Mouse (Mus musculus) G1E (cell line): ENCODE results near the gene Mptx2. TPM values are rescaled to one million over a fixed set of nuclear protein-coding genes. Genes with fewer than 3 reads are reported as not detected.
A peak's percentile ranks its signal among the peaks of the same experiment; 100 is the strongest.
"Not testable (repeated sequence)": the region's sequence is repeated elsewhere in the genome, so short reads cannot be mapped to it uniquely, and the experiment has no call there.

ENCODE experiments used
- ATAC-seq: 2 replicates; pipeline ENCODE4 v1.8.0; 2016; ENCODE audit warnings: mild to moderate bottlenecking; ENCODE audit not compliant: insufficient number of reproducible peaks, poor library complexity, low FRiP score, severe bottlenecking; ENCODE audit errors: extremely low read depth
- DNase-seq: peaks from one replicate; pipeline ENCODE4 v3.0.0; 2012; ENCODE audit warnings: low spot score
- H3K27me3 ChIP-seq: 2 replicates; pipeline ENCODE4 v1.6.1; 2012; ENCODE audit warnings: mild to moderate bottlenecking, low read length, inconsistent platforms; ENCODE audit not compliant: insufficient read depth
- H3K36me3 ChIP-seq: replicated peaks from 2 replicates; pipeline ENCODE3; 2012; ENCODE audit warnings: mild to moderate bottlenecking, inconsistent platforms
- H3K4me1 ChIP-seq: 2 replicates; pipeline ENCODE4 v1.6.1; 2012; ENCODE audit warnings: low read depth, low read length, inconsistent platforms, mixed read lengths; ENCODE audit not compliant: insufficient read depth
- H3K4me3 ChIP-seq: 2 replicates; pipeline ENCODE4 v1.5.1; 2012; ENCODE audit warnings: low read depth, mild to moderate bottlenecking, inconsistent platforms, low read length, moderate library complexity, mixed read lengths
- H3K9me3 ChIP-seq: replicated peaks from 2 replicates; pipeline ENCODE4 v1.6.1; 2012; ENCODE audit warnings: inconsistent platforms
- CTCF ChIP-seq: IDR thresholded peaks from 2 replicates; pipeline ENCODE4 v1.5.1; 2012; ENCODE audit warnings: low read depth, low read length, inconsistent platforms, mixed read lengths
- GATA1 ChIP-seq: IDR thresholded peaks from 2 replicates; pipeline ENCODE4 v1.6.1; 2012; ENCODE audit warnings: borderline replicate concordance, low read length, inconsistent platforms, mixed read lengths
- GATA2 ChIP-seq: IDR thresholded peaks from 2 replicates; pipeline ENCODE4 v1.6.1; 2012; ENCODE audit warnings: low read depth, low read length, inconsistent platforms, borderline replicate concordance
- POLR2AphosphoS5 ChIP-seq: IDR thresholded peaks from 2 replicates; pipeline ENCODE4 v1.6.1; 2012; ENCODE audit warnings: low read depth, low read length, inconsistent platforms; ENCODE audit not compliant: insufficient replicate concordance
- TAL1 ChIP-seq: conservative IDR thresholded peaks from 2 replicates; pipeline ENCODE4 v1.6.1; 2012; ENCODE audit warnings: low read depth, low read length, inconsistent platforms, mixed read lengths
- polyA plus RNA-seq: library from polyadenylated mRNA; stranded (reverse); fragments of >175 nt; gene quantifications from 2 replicates; pipeline ENCODE4 v1.2.3, GENCODE M21; 2012
- total RNA-seq, 2 experiments: library from RNA; stranded (forward) in 1 of 2; stranded (reverse) in 1 of 2; fragments of 200-1000 nt in 1 of 2; fragments of >200 nt in 1 of 2; fragmentation: Nextera tagmentation in 1 of 2; gene quantifications; 2 replicates each; pipeline ENCODE4 v1.2.3; 2014 to 2017

Gene Mptx2
- total and polyA plus RNA-seq, 3 experiments = not detected

DNA sequence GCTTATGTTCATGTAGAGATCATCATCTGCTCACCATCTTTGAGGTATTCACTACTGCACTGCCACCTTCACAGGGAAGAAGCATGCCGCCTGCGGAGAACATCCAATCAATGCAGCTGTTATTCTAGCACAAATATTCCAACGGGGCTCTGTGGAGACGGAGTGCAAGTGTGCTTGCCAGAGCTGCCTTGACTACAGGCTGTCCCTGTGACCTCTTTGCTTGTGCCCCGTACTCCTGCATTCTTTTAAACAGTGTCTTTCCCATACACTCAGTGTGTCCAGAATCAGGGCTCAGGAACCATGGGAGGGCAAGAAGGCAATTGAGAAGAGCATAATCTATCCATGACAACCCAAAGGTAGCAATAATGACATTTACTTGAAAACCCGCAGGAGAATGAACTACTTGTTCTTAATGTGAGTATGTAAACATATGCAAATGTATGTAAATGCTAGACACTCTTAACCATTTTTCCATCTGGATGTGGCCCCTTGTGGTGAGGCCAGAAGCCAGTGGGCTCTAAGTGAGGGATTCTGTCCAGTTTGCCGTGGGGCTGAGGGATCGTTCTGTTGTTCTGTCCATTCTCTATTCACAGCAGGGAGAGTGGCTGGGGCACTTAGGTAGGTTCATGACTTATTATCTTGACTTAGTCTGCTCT lies 44.1 kb upstream of the Mptx2 start:
- ATAC-seq (no peak), DNase-seq (no peak)
- Histone ChIP-seq H3K27me3 (no peaks in the 10 kb centered on the region), H3K36me3 (no peaks in the 10 kb centered on the region), H3K9me3 (0 out of 2 replicates have a peak, but pooled peaks cover 2% of the 10 kb centered on the region), H3K4me3 (no peak overlapping the region), H3K4me1 (peaks cover 14% of the 10 kb centered on the region)
- TF ChIP-seq GATA2 (no peak), TAL1 (no peak), CTCF (no peak), POLR2AphosphoS5 (no peak), GATA1 (no peak)

GRCm38 (mm10) chr1:173317925-173318477 lies 40.4 kb upstream of the Mptx2 start:
- peak; percentile 64 for ATAC-seq

DNA sequence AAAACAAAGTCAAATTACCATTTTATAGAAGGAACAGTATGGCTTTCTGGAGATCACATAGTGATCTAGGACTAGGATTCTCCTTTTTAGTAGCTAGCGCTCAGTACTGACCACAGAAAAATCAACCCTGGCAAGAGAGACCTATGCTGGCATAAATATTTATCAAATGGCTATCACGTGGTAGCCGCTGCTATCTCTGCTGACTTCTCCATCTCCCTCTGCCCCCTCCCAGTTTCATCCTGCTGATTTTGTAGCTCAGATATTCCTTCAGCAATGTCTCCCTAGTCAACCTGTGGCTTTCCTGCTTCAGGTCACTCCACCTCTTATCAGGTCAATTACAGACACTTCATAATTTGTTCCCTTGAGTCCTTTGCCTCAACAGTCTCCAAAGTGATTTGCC lies 38.1 kb upstream of the Mptx2 start:
- H3K27me3 ChIP-seq = no peaks in the 10 kb centered on the region
- DNase-seq (no peak), ATAC-seq (no peak)
- H3K4me3 ChIP-seq = no peak overlapping the region
- no peaks in the 10 kb centered on the region for H3K36me3 ChIP-seq
- H3K4me1 ChIP-seq = peaks cover 4% of the 10 kb centered on the region
- H3K9me3 ChIP-seq = 0 out of 2 replicates have a peak, but pooled peaks cover 2% of the 10 kb centered on the region
- TF ChIP-seq GATA1 (no peak), POLR2AphosphoS5 (no peak), CTCF (no peak), GATA2 (no peak), TAL1 (no peak)

More at GRCm38 (mm10) chr1:173317925-173318477, 40.4 kb upstream of the Mptx2 start:
- DNase-seq = no peak
- H3K36me3 ChIP-seq = no peaks in the 10 kb centered on the region
- no peaks in the 10 kb centered on the region for H3K27me3 ChIP-seq
- peaks cover 14% of the 10 kb centered on the region for H3K4me1 ChIP-seq
- no peak overlapping the region for H3K4me3 ChIP-seq
- 0 out of 2 replicates have a peak, but pooled peaks cover 2% of the 10 kb centered on the region for H3K9me3 ChIP-seq
- TF ChIP-seq GATA2 (no peak), CTCF (no peak), TAL1 (no peak), GATA1 (no peak), POLR2AphosphoS5 (no peak)

GRCm38 (mm10) chr1:173313535-173314050 lies 36.0 kb upstream of the Mptx2 start:
- not testable (repeated sequence) for H3K9me3 ChIP-seq, H3K27me3 ChIP-seq, H3K4me3 ChIP-seq, H3K4me1 ChIP-seq, H3K36me3 ChIP-seq, DNase-seq
- 0 out of 2 replicates have a peak, but pooled peaks have one; percentile 12 for ATAC-seq

GRCm38 (mm10) chr1:173302795-173303194 lies 25.2 kb upstream of the Mptx2 start:
- not testable (repeated sequence) for H3K4me1 ChIP-seq, H3K36me3 ChIP-seq, H3K4me3 ChIP-seq, H3K27me3 ChIP-seq, DNase-seq, H3K9me3 ChIP-seq, ATAC-seq

DNA sequence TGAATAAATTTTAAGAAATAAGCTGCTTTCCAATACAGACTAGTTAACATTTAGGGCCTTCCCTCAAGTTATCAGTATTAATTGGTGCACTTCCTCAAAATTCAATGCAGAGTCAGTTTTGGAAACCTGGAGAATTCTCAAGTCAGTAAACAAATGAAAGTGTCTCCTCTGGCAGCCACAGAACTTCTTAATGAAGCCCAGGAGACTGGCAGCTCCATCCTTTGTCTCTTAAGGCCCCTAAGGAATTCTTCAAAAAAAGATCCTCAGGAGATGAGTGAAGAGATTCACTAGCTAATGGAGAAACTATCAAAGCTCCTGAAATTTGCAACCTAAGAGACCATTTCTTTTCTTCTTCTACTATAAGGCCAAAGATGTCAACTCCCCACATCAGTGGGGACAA lies 11.9 kb downstream of the Mptx2 start, which contains the start of gene Olfr418:
Olfr418 (plus strand) TSS at position 301 of the 400 bp plus-strand sequence.
- ATAC-seq = no peak
- Histone ChIP-seq H3K4me3 (no peak within 1 kb of the TSS), H3K27me3 (no peaks in the 10 kb centered on the region), H3K9me3 (no peaks in the 10 kb centered on the region), H3K4me1 (no peaks in the 10 kb centered on the region), H3K36me3 (no peaks in the 10 kb centered on the region)
- no peak for DNase-seq
- TF ChIP-seq CTCF (no peak), POLR2AphosphoS5 (no peak), GATA2 (no peak), GATA1 (no peak), TAL1 (no peak)

DNA sequence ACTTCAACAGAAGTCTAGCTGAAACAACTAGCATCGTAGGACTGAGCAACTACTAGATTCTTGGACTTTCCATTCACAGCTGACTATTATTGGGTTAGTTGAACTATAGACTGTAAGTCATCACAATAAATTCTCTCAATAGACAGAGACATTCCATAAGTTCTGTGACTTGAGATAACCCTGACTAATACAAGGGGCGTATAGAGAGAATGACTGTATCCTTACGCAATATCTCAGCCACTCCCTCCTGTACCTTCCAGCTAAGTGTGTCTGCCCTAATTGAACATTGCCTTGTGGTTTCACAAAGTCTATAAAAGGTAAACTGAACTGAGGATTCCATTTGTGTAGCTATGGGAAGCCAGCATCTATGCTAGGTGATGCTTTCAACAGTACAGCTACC lies 27.7 kb downstream of the Mptx2 start:
- TF ChIP-seq GATA2 (no peak), POLR2AphosphoS5 (no peak)
- Histone ChIP-seq H3K4me1 (no peaks in the 10 kb centered on the region), H3K9me3 (peaks cover 8% of the 10 kb centered on the region; the same call in 1 of the 2 replicates), H3K36me3 (no peaks in the 10 kb centered on the region), H3K4me3 (no peak overlapping the region), H3K27me3 (no peaks in the 10 kb centered on the region)
- ATAC-seq = no peak
- DNase-seq = no peak

DNA sequence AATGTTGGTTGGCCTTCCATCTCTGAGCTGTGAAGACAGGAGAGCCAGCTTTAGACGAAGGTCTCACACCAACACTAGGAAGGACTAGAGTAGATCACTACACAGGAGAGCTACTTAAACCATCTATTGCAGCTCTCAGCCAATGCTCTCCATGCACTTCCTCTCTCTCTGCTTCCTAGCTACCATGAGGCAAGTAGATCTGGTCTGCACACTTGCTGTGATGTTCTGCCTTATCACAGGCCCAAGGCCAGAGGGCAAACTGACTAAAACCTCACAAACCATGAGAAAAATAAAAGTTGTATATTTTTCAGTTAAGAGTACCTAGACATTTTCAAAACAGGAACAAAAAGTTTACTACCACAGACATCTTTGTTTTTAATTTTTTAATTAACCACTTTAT lies 40.6 kb downstream of the Mptx2 start:
- not testable (repeated sequence) for ATAC-seq, H3K4me3 ChIP-seq, DNase-seq, H3K27me3 ChIP-seq, H3K4me1 ChIP-seq, H3K9me3 ChIP-seq, H3K36me3 ChIP-seq
